Mouse (Mus musculus) spleen, adult 2 months (tissue): ENCODE data around the gene Elmo1.

Experiments used
- CTCF ChIP-seq: fragments of 200-500 bp; IDR thresholded peaks from 2 replicates; pipeline ENCODE4 v1.5.1; 2011; ENCODE audit warnings: mild to moderate bottlenecking, inconsistent platforms; ENCODE audit not compliant: insufficient read depth, insufficient read length, insufficient replicate concordance; ENCODE audit errors: extremely low read depth
- POLR2A ChIP-seq: fragments of 200-500 bp; IDR thresholded peaks from 2 replicates; pipeline ENCODE4 v1.6.1; 2011; ENCODE audit warnings: low read depth, low read length, inconsistent platforms

DNA sequence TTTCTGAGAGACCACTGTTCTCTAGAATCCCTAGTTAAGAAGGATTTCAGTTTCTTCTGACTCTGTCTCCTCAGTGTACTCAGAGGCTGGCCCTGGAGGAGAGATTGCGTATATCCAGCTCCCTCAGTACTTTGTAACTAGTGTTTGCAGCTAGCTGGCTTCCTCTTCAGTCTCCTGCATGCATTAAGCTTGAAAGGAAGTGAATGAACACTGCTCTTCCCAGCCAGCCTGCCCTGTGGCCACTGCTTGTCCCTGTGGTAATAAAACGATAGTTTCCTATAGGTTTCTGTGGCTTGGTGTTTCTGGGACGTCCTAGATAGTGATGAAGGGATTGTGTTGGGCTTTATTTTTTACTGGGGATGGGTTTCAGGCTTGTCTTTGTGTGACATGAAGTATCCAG is 148.3 kb downstream of the Elmo1 start:
- TF ChIP-seq CTCF: no peak
- TF ChIP-seq POLR2A: no peak
